Mouse (Mus musculus): ENCODE data around the gene Itsn1.

DNA sequence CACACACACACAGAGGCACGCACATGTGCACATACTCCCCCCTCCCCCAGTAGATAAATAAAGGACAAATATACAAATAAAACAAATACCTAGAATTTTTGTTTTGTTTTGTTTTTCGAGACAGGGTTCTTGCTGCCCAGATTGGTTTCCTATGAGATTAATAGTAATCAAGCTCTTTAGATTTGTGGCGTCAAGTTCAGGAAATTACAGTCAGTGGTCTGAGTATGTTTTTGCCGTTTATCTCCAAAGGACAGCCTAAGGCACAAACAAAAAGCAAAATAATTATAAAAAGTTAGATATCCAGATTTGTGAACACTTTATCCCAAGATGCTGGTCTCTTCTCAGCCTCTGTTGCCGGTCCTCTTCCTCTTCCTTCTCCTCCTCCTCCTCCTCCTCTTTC, 104.0 kb downstream of the Itsn1 start:
- TF ChIP-seq CTCF (conservative IDR thresholded peaks at IDR 0.05; ENCODE audit: low read length) (no peak), POU5F1 (IDR thresholded peaks at IDR 0.05; ENCODE audit: borderline replicate concordance, low read length) (no peak)

Data from E14TG2a.4 (cell line).